Mouse (Mus musculus): ENCODE data around the gene Rftn1. TPM values are rescaled to one million over a fixed set of nuclear protein-coding genes. Genes with fewer than 3 reads are reported as not detected.
A peak's percentile ranks its signal among the peaks of the same experiment; 100 is the strongest.

Gene Rftn1
- total and polyA plus RNA-seq, 2 experiments from 2014 or later: 19.7 to 44.4 TPM

- DNase-seq (ENCODE audit: low spot score) (no peak), ATAC-seq (no peak)
- WGBS: 50% methylated on average over 4 of the region's 4 CpGs
- no peak for TF ChIP-seq CTCF (IDR thresholded peaks at IDR 0.05; ENCODE audit: low read depth)
- Histone ChIP-seq H3K4me2 (ENCODE audit: low read depth, low read length) (no peak overlapping the region), H3K36me3 (ENCODE audit: insufficient read depth, low read length) (no peaks in the 10 kb centered on the region), H3K9me3 (ENCODE audit: low read length) (no peaks in the 10 kb centered on the region), H3K4me1 (ENCODE audit: insufficient read depth, low read length) (no peaks in the 10 kb centered on the region), H3K9ac (replicated peaks; ENCODE audit: low read length) (no peak overlapping the region), H3K4me3 (ENCODE audit: low read length) (no peak overlapping the region), H3K27ac (no peak overlapping the region), H3K27me3 (ENCODE audit: insufficient read depth, low read length) (no peaks in the 10 kb centered on the region)
These were observed 213.6 kb downstream of the Rftn1 start for GRCm38 (mm10) chr17:49976678-49977423.

- Histone ChIP-seq H3K4me1 (ENCODE audit: insufficient read depth, low read length) (no peaks in the 10 kb centered on the region), H3K9ac (replicated peaks; ENCODE audit: low read length) (no peak overlapping the region), H3K27ac (no peak overlapping the region), H3K4me3 (ENCODE audit: low read length) (no peak overlapping the region), H3K27me3 (ENCODE audit: insufficient read depth, low read length) (no peaks in the 10 kb centered on the region), H3K9me3 (ENCODE audit: low read length) (peaks cover 1% of the 10 kb centered on the region; the same call in 1 of the 2 replicates), H3K36me3 (ENCODE audit: insufficient read depth, low read length) (no peaks in the 10 kb centered on the region), H3K4me2 (ENCODE audit: low read depth, low read length) (no peak overlapping the region)
- no peak for TF ChIP-seq CTCF (IDR thresholded peaks at IDR 0.05; ENCODE audit: low read depth)
- no peak for ATAC-seq
- WGBS: 55% methylated on average over 7 of the region's 7 CpGs
- no peak for DNase-seq (ENCODE audit: low spot score)
These were observed 215.0 kb downstream of the Rftn1 start for GRCm38 (mm10) chr17:49975481-49975880.

GRCm38 (mm10) chr17:49974996-49975395 is 215.5 kb downstream of the Rftn1 start:
- no peak overlapping the region for H3K4me2 ChIP-seq (ENCODE audit: low read depth, low read length)
- DNase-seq (ENCODE audit: low spot score) (no peak), ATAC-seq (no peak)
- no peaks in the 10 kb centered on the region for H3K36me3 ChIP-seq (ENCODE audit: insufficient read depth, low read length)
- WGBS: 90% methylated on average over 6 of the region's 6 CpGs
- H3K9ac ChIP-seq (replicated peaks; ENCODE audit: low read length): no peak overlapping the region
- H3K27me3 ChIP-seq (ENCODE audit: insufficient read depth, low read length): no peaks in the 10 kb centered on the region
- H3K27ac ChIP-seq: no peak overlapping the region
- no peaks in the 10 kb centered on the region for H3K4me1 ChIP-seq (ENCODE audit: insufficient read depth, low read length)
- no peak for TF ChIP-seq CTCF (IDR thresholded peaks at IDR 0.05; ENCODE audit: low read depth)
- H3K9me3 ChIP-seq (ENCODE audit: low read length): peaks cover 5% of the 10 kb centered on the region; the same call in 1 of the 2 replicates
- no peak overlapping the region for H3K4me3 ChIP-seq (ENCODE audit: low read length)

GRCm38 (mm10) chr17:49972164-49972563 is 218.3 kb downstream of the Rftn1 start:
- Histone ChIP-seq H3K36me3 (ENCODE audit: insufficient read depth, low read length) (no peaks in the 10 kb centered on the region), H3K27ac (no peak overlapping the region), H3K9me3 (ENCODE audit: low read length) (peaks cover 5% of the 10 kb centered on the region; the same call in 1 of the 2 replicates), H3K4me2 (ENCODE audit: low read depth, low read length) (no peak overlapping the region), H3K27me3 (ENCODE audit: insufficient read depth, low read length) (no peaks in the 10 kb centered on the region), H3K4me1 (ENCODE audit: insufficient read depth, low read length) (no peaks in the 10 kb centered on the region), H3K4me3 (ENCODE audit: low read length) (no peak overlapping the region), H3K9ac (replicated peaks; ENCODE audit: low read length) (no peak overlapping the region)
- no peak for DNase-seq (ENCODE audit: low spot score)
- 96% methylated on average over 1 of the region's 1 CpGs for WGBS
- ATAC-seq: no peak
- TF ChIP-seq CTCF (IDR thresholded peaks at IDR 0.05; ENCODE audit: low read depth): no peak

GRCm38 (mm10) chr17:49971057-49971456 is 219.4 kb downstream of the Rftn1 start:
- H3K9ac ChIP-seq (replicated peaks; ENCODE audit: low read length): no peak overlapping the region
- no peak overlapping the region for H3K27ac ChIP-seq
- no peak overlapping the region for H3K4me2 ChIP-seq (ENCODE audit: low read depth, low read length)
- H3K4me1 ChIP-seq (ENCODE audit: insufficient read depth, low read length): no peaks in the 10 kb centered on the region
- no peak for DNase-seq (ENCODE audit: low spot score)
- no peaks in the 10 kb centered on the region for H3K36me3 ChIP-seq (ENCODE audit: insufficient read depth, low read length)
- no peak overlapping the region for H3K4me3 ChIP-seq (ENCODE audit: low read length)
- no peaks in the 10 kb centered on the region for H3K27me3 ChIP-seq (ENCODE audit: insufficient read depth, low read length)
- peaks cover 5% of the 10 kb centered on the region; the same call in 1 of the 2 replicates for H3K9me3 ChIP-seq (ENCODE audit: low read length)
- no peak for ATAC-seq
- TF ChIP-seq CTCF (IDR thresholded peaks at IDR 0.05; ENCODE audit: low read depth): no peak

- peak; percentile 77 for TF ChIP-seq CTCF (IDR thresholded peaks at IDR 0.05; ENCODE audit: low read depth)
- DNase-seq (ENCODE audit: low spot score): peak; percentile 87
- peak; percentile 78 for ATAC-seq
- Histone ChIP-seq H3K4me3 (ENCODE audit: low read length) (no peak overlapping the region), H3K4me2 (ENCODE audit: low read depth, low read length) (no peak overlapping the region), H3K4me1 (ENCODE audit: insufficient read depth, low read length) (no peaks in the 10 kb centered on the region), H3K9me3 (ENCODE audit: low read length) (peaks cover 5% of the 10 kb centered on the region; the same call in 1 of the 2 replicates), H3K27ac (no peak overlapping the region), H3K27me3 (ENCODE audit: insufficient read depth, low read length) (no peaks in the 10 kb centered on the region), H3K9ac (replicated peaks; ENCODE audit: low read length) (no peak overlapping the region), H3K36me3 (ENCODE audit: insufficient read depth, low read length) (no peaks in the 10 kb centered on the region)
- WGBS: 61% methylated on average over 9 of the region's 9 CpGs
These were observed 221.8 kb downstream of the Rftn1 start for GRCm38 (mm10) chr17:49968467-49969207.

Measured in hindbrain, postnatal 0 days (tissue).